16 mouse cellular contexts compared by ENCODE assay signal in genomic region chr1:153852696-153853095, GRCm38 (mm10). TPM values are rescaled to one million over a fixed set of nuclear protein-coding genes. Genes with fewer than 3 reads are reported as not detected.
"Had no signal": no experiment of that assay in that cellular context is flagged by ENCODE, and none has a peak within 500 bp of the region (broad histone marks: within the 10 kb centered on the region; RNA-seq: fewer than 3 reads in every experiment).

No protein-coding gene starts in this region.

RNA-seq across cellular contexts. Expression of gene Rgsl1, which starts 8.8 kb away (rescaled TPM):
- polyA plus RNA-seq: liver, adult 2 months; lung, embryonic 14.5 days; lung, embryonic 16.5 days; midbrain, embryonic 10.5 days; midbrain, embryonic 12.5 days; myocyte; neural tube, embryonic 11.5 days; small intestine, adult 2 months had no signal

RNA-seq across cellular contexts. Expression of gene Teddm1b, which starts 21.4 kb away (rescaled TPM):
- polyA plus RNA-seq: small intestine, adult 2 months had no signal

RNA-seq across cellular contexts. Expression of gene Teddm1a, which starts 38.8 kb away (rescaled TPM):
- polyA plus RNA-seq: liver, adult 2 months; liver, embryonic 12.5 days; liver, embryonic 14.5 days; lung, embryonic 14.5 days; lung, embryonic 16.5 days; midbrain, embryonic 10.5 days; midbrain, embryonic 12.5 days; midbrain, embryonic 14.5 days; midbrain, embryonic 16.5 days; myocyte; neural tube, embryonic 11.5 days; neural tube, embryonic 13.5 days; neural tube, embryonic 15.5 days; small intestine, adult 2 months; stomach, embryonic 14.5 days; stomach, embryonic 16.5 days had no signal
